Mouse (Mus musculus) erythroblast, embryonic 14.5 days (primary cell): ENCODE measurements around the gene Fam69a. TPM values are rescaled to one million over a fixed set of nuclear protein-coding genes. Genes with fewer than 3 reads are reported as not detected.

Experiments used
- H3K27me3 ChIP-seq: 2 replicates; pipeline ENCODE4 v1.6.1; 2012; ENCODE audit warnings: inconsistent platforms; ENCODE audit not compliant: control insufficient read depth
- H3K36me3 ChIP-seq: 2 replicates; pipeline ENCODE4 v1.6.1; 2012; ENCODE audit warnings: mild to moderate bottlenecking, inconsistent platforms; ENCODE audit not compliant: control insufficient read depth
- H3K4me1 ChIP-seq: 2 replicates; pipeline ENCODE4 v1.6.1; 2012; ENCODE audit warnings: inconsistent platforms; ENCODE audit not compliant: control insufficient read depth
- H3K4me3 ChIP-seq: replicated peaks from 2 replicates; pipeline ENCODE3; 2012; ENCODE audit warnings: moderate library complexity, mild to moderate bottlenecking, inconsistent platforms
- H3K9me3 ChIP-seq: 2 replicates; pipeline ENCODE4 v1.6.1; 2012; ENCODE audit warnings: low read length, inconsistent platforms, mixed read lengths; ENCODE audit not compliant: control insufficient read depth
- GATA1 ChIP-seq: IDR thresholded peaks from 2 replicates; pipeline ENCODE4 v1.6.1; 2012; ENCODE audit warnings: low read length, inconsistent platforms, mixed read lengths
- TAL1 ChIP-seq: IDR thresholded peaks from 3 replicates; pipeline ENCODE4 v1.6.1; 2012; ENCODE audit warnings: low read length, inconsistent platforms, mixed read lengths
- polyA plus RNA-seq: library from polyadenylated mRNA; stranded (reverse); fragments of >175 nt; gene quantifications from 2 replicates; pipeline ENCODE4 v1.2.3, GENCODE M21; 2012

The Fam69a gene
- polyA plus RNA-seq, 1 experiment = 0.02 TPM

GRCm38 (mm10) chr5:107926550-107927249 is 60.2 kb downstream of the Fam69a start:
- peaks cover 2% of the 10 kb centered on the region for H3K4me1 ChIP-seq
- H3K36me3 ChIP-seq = no peaks in the 10 kb centered on the region
- H3K9me3 ChIP-seq = no peaks in the 10 kb centered on the region
- no peaks in the 10 kb centered on the region for H3K27me3 ChIP-seq
- TF ChIP-seq GATA1 = no peak
- TF ChIP-seq TAL1 = no peak
- no peak overlapping the region for H3K4me3 ChIP-seq

GRCm38 (mm10) chr5:107924564-107924963 is 62.3 kb downstream of the Fam69a start:
- Histone ChIP-seq H3K9me3 (no peaks in the 10 kb centered on the region), H3K36me3 (no peaks in the 10 kb centered on the region), H3K4me1 (peaks cover 2% of the 10 kb centered on the region), H3K27me3 (no peaks in the 10 kb centered on the region), H3K4me3 (no peak overlapping the region)
- no peak for TF ChIP-seq GATA1
- no peak for TF ChIP-seq TAL1

- no peaks in the 10 kb centered on the region for H3K36me3 ChIP-seq
- no peak overlapping the region for H3K4me3 ChIP-seq
- no peaks in the 10 kb centered on the region for H3K27me3 ChIP-seq
- peaks cover 2% of the 10 kb centered on the region for H3K4me1 ChIP-seq
- no peaks in the 10 kb centered on the region for H3K9me3 ChIP-seq
- TF ChIP-seq GATA1 (no peak), TAL1 (no peak)
Measured at GRCm38 (mm10) chr5:107922836-107923235, 64.0 kb downstream of the Fam69a start.

- no peaks in the 10 kb centered on the region for H3K36me3 ChIP-seq
- H3K27me3 ChIP-seq = no peaks in the 10 kb centered on the region
- TF ChIP-seq GATA1 (no peak), TAL1 (no peak)
- H3K9me3 ChIP-seq = no peaks in the 10 kb centered on the region
- H3K4me1 ChIP-seq = peaks cover 2% of the 10 kb centered on the region
- no peak overlapping the region for H3K4me3 ChIP-seq
Measured at GRCm38 (mm10) chr5:107921400-107922252, 65.3 kb downstream of the Fam69a start.

- no peak overlapping the region for H3K4me3 ChIP-seq
- TF ChIP-seq TAL1 = no peak
- no peak for TF ChIP-seq GATA1
- H3K27me3 ChIP-seq = no peaks in the 10 kb centered on the region
- H3K9me3 ChIP-seq = no peaks in the 10 kb centered on the region
- H3K36me3 ChIP-seq = peaks cover under 1% of the 10 kb centered on the region
- no peaks in the 10 kb centered on the region for H3K4me1 ChIP-seq
Measured at GRCm38 (mm10) chr5:107915280-107915679, 71.6 kb downstream of the Fam69a start.

- no peak for TF ChIP-seq GATA1
- no peak overlapping the region for H3K4me3 ChIP-seq
- H3K9me3 ChIP-seq = no peaks in the 10 kb centered on the region
- H3K36me3 ChIP-seq = peaks cover 43% of the 10 kb centered on the region
- no peaks in the 10 kb centered on the region for H3K4me1 ChIP-seq
- no peaks in the 10 kb centered on the region for H3K27me3 ChIP-seq
Measured at GRCm38 (mm10) chr5:107911012-107911411, 75.9 kb downstream of the Fam69a start.

- Histone ChIP-seq H3K9me3 (no peaks in the 10 kb centered on the region), H3K4me3 (no peak overlapping the region), H3K27me3 (no peaks in the 10 kb centered on the region), H3K4me1 (no peaks in the 10 kb centered on the region), H3K36me3 (peaks cover 52% of the 10 kb centered on the region)
- TF ChIP-seq TAL1 (no peak), GATA1 (no peak)
Measured at GRCm38 (mm10) chr5:107910084-107910616, 76.7 kb downstream of the Fam69a start.

GRCm38 (mm10) chr5:107909668-107910067 is 77.2 kb downstream of the Fam69a start:
- Histone ChIP-seq H3K9me3 (no peaks in the 10 kb centered on the region), H3K4me1 (peaks cover 2% of the 10 kb centered on the region; the same call in 1 of the 2 replicates), H3K36me3 (peaks cover 57% of the 10 kb centered on the region)

GRCm38 (mm10) chr5:107908514-107909110 is 78.3 kb downstream of the Fam69a start:
- Histone ChIP-seq H3K4me3 (no peak overlapping the region), H3K9me3 (no peaks in the 10 kb centered on the region), H3K27me3 (no peaks in the 10 kb centered on the region), H3K4me1 (peaks cover 2% of the 10 kb centered on the region; the same call in 1 of the 2 replicates), H3K36me3 (peaks cover 67% of the 10 kb centered on the region)
- TF ChIP-seq TAL1 = no peak

More at GRCm38 (mm10) chr5:107909668-107910067, 77.2 kb downstream of the Fam69a start:
- no peak for TF ChIP-seq TAL1
- no peak for TF ChIP-seq GATA1
- no peaks in the 10 kb centered on the region for H3K27me3 ChIP-seq
- no peak overlapping the region for H3K4me3 ChIP-seq
